Mouse (Mus musculus) brain, adult 2 months (tissue): ENCODE data around the gene Crocc2.
A peak's percentile ranks its signal among the peaks of the same experiment; 100 is the strongest.

Experiments
- DNase-seq: peaks from one replicate; pipeline ENCODE4 v3.0.0; 2011; ENCODE audit warnings: low read depth, low spot score

Crocc2 gene

GRCm38 (mm10) chr1:93271751-93272150 lies 103.2 kb downstream of the Crocc2 start:
- no peak for DNase-seq

GRCm38 (mm10) chr1:93272409-93272821 lies 103.9 kb downstream of the Crocc2 start:
- DNase-seq: peak; percentile 13

DNA sequence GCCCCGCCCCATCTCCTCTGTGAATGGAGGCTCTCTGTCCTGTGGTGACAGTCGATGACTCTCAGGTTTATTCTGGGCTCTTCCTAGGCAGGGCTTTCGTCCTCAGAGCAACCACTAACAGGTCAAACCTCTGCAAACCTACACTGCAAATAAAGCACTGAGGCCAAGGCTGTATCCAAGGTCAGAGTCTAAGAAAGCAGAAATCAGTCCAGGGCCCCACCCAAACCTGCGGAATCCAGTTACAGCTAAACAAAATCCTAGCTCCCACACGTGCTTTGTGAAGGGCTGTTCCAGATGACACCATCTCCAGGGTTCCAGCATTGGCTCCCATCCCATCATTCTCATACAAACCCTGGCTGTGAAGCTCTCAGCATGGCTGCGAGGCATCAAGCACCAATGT lies 107.0 kb downstream of the Crocc2 start:
- no peak for DNase-seq

- no peak for DNase-seq
Measured at GRCm38 (mm10) chr1:93277041-93277440, 108.5 kb downstream of the Crocc2 start.
